Mouse (Mus musculus) forebrain, embryonic 11.5 days (tissue): ENCODE measurements at regions not wholly inside any gene's neighbourhood (a gene's known extent, or its start where the extent isn't known, plus 50 kb on each side); places are given as distances from the start of the nearest gene placed in this dataset.
A peak's percentile ranks its signal among the peaks of the same experiment; 100 is the strongest.

ENCODE experiments used
- ATAC-seq: fragments of 200-750 bp; cut with Nextera tagmentation; replicated peaks from 2 replicates; pipeline ENCODE4 v1.8.0; 2017; ENCODE audit warnings: moderate TSS enrichment; ENCODE audit not compliant: low FRiP score
- DNase-seq: peaks from one replicate; pipeline ENCODE4 v3.0.0-alpha.2; 2017; ENCODE audit warnings: low spot score
- H3K27ac ChIP-seq: fragments of 300-500 bp; sonication (generic); 2 replicates; pipeline ENCODE4 v1.5.1; 2014; ENCODE audit warnings: low read depth, low read length
- H3K27me3 ChIP-seq: fragments of 300-500 bp; sonication (generic); 2 replicates; pipeline ENCODE4 v1.6.1; 2014; ENCODE audit warnings: mild to moderate bottlenecking, low read length, mixed read lengths; ENCODE audit not compliant: control insufficient read depth, insufficient read depth
- H3K36me3 ChIP-seq: fragments of 300-500 bp; sonication (generic); 2 replicates; pipeline ENCODE4 v1.6.1; 2014; ENCODE audit warnings: mild to moderate bottlenecking, low read length, moderate library complexity, mixed read lengths; ENCODE audit not compliant: control insufficient read depth, insufficient read depth
- H3K4me1 ChIP-seq: fragments of 300-500 bp; sonication (generic); replicated peaks from 2 replicates; pipeline ENCODE4 v1.6.1; 2014; ENCODE audit warnings: low read length, mixed read lengths; ENCODE audit not compliant: control insufficient read depth, insufficient read depth
- H3K4me2 ChIP-seq: fragments of 300-500 bp; sonication (generic); 2 replicates; pipeline ENCODE4 v1.6.1; 2014; ENCODE audit warnings: low read depth, mild to moderate bottlenecking, low read length, moderate library complexity, mixed read lengths; ENCODE audit not compliant: severe bottlenecking
- H3K4me3 ChIP-seq: fragments of 300-500 bp; sonication (generic); 2 replicates; pipeline ENCODE4 v1.5.1; 2014; ENCODE audit warnings: low read depth, low read length
- H3K9ac ChIP-seq: fragments of 300-500 bp; sonication (generic); 2 replicates; pipeline ENCODE4 v1.6.1; 2014; ENCODE audit warnings: low read length
- H3K9me3 ChIP-seq: fragments of 300-500 bp; sonication (generic); 2 replicates; pipeline ENCODE4 v1.6.1; 2016; ENCODE audit warnings: low read length, mixed read lengths; ENCODE audit not compliant: control insufficient read depth
- whole genome bisulfite sequencing: fragments of 180-500 bp; shearing (Covaris S2); extraction: QIAGEN DNeasy Blood & Tissue Kit; methylation state at CpG from one replicate; pipeline ENCODE4 v1.1.7; 2014; 5-methylcytosine and 5-hydroxymethylcytosine counted together

GRCm38 (mm10) chr6:51185201-51185600 is 247.3 kb upstream of the Nfe2l3 start:
- Histone ChIP-seq H3K4me2 (no peak overlapping the region), H3K4me3 (no peak overlapping the region), H3K9me3 (no peaks in the 10 kb centered on the region), H3K4me1 (no peaks in the 10 kb centered on the region), H3K27ac (no peak overlapping the region), H3K36me3 (no peaks in the 10 kb centered on the region), H3K27me3 (peaks cover 73% of the 10 kb centered on the region), H3K9ac (no peak overlapping the region)
- ATAC-seq (no peak), DNase-seq (no peak)
- 25% methylated on average over 6 of the region's 6 CpGs for WGBS

- no peaks in the 10 kb centered on the region for H3K9me3 ChIP-seq
- H3K4me3 ChIP-seq, result no peak overlapping the region
- H3K4me2 ChIP-seq, result no peak overlapping the region
- no peak overlapping the region for H3K9ac ChIP-seq
- H3K27me3 ChIP-seq, result peaks cover 71% of the 10 kb centered on the region
- DNase-seq (no peak), ATAC-seq (no peak)
- WGBS, result 78% methylated on average over 3 of the region's 3 CpGs
- no peak overlapping the region for H3K27ac ChIP-seq
- H3K4me1 ChIP-seq, result no peaks in the 10 kb centered on the region; the same call in 1 of the 2 replicates
- H3K36me3 ChIP-seq, result no peaks in the 10 kb centered on the region
Observed at GRCm38 (mm10) chr6:51189173-51189572, 243.3 kb upstream of the Nfe2l3 start.

- Histone ChIP-seq H3K4me3 (no peak overlapping the region), H3K4me2 (no peak overlapping the region), H3K27me3 (peaks cover 39% of the 10 kb centered on the region), H3K9me3 (no peaks in the 10 kb centered on the region), H3K4me1 (no peaks in the 10 kb centered on the region; the same call in 1 of the 2 replicates), H3K36me3 (no peaks in the 10 kb centered on the region), H3K27ac (no peak overlapping the region), H3K9ac (no peak overlapping the region)
- 35% methylated on average over 8 of the region's 8 CpGs for WGBS
- no peak for DNase-seq
- no peak for ATAC-seq
Observed at GRCm38 (mm10) chr6:51192826-51193225, 239.6 kb upstream of the Nfe2l3 start.

- 14% methylated on average over 12 of the region's 12 CpGs for whole genome bisulfite sequencing
- no peak for DNase-seq
- ATAC-seq, result no peak
- Histone ChIP-seq H3K9me3 (no peaks in the 10 kb centered on the region), H3K27ac (no peak overlapping the region), H3K9ac (no peak overlapping the region), H3K4me1 (no peaks in the 10 kb centered on the region; the same call in 1 of the 2 replicates), H3K27me3 (peaks cover 34% of the 10 kb centered on the region), H3K4me2 (peak overlapping the region; percentile 13; the same call in 1 of the 2 replicates), H3K36me3 (no peaks in the 10 kb centered on the region), H3K4me3 (no peak overlapping the region)
Observed at GRCm38 (mm10) chr6:51193356-51193755, 239.1 kb upstream of the Nfe2l3 start.

- Histone ChIP-seq H3K9ac (no peak overlapping the region), H3K27me3 (peaks cover 21% of the 10 kb centered on the region), H3K4me1 (no peaks in the 10 kb centered on the region; the same call in 1 of the 2 replicates), H3K4me2 (no peak overlapping the region), H3K36me3 (no peaks in the 10 kb centered on the region), H3K27ac (no peak overlapping the region), H3K4me3 (no peak overlapping the region), H3K9me3 (no peaks in the 10 kb centered on the region)
- DNase-seq, result no peak
- WGBS, result 83% methylated on average over 2 of the region's 2 CpGs
- ATAC-seq, result no peak
Observed at GRCm38 (mm10) chr6:51196391-51196790, 236.1 kb upstream of the Nfe2l3 start.

GRCm38 (mm10) chr6:51197000-51197774 is 235.3 kb upstream of the Nfe2l3 start:
- peaks cover 16% of the 10 kb centered on the region for H3K27me3 ChIP-seq
- no peaks in the 10 kb centered on the region for H3K36me3 ChIP-seq
- H3K4me1 ChIP-seq, result no peaks in the 10 kb centered on the region; the same call in 1 of the 2 replicates
- DNase-seq (no peak), ATAC-seq (no peak)
- no peak overlapping the region for H3K4me2 ChIP-seq
- WGBS, result 83% methylated on average over 16 of the region's 16 CpGs
- no peak overlapping the region for H3K27ac ChIP-seq
- H3K4me3 ChIP-seq, result no peak overlapping the region
- H3K9ac ChIP-seq, result no peak overlapping the region
- no peaks in the 10 kb centered on the region for H3K9me3 ChIP-seq

GRCm38 (mm10) chr6:51200207-51200606 is 232.3 kb upstream of the Nfe2l3 start:
- WGBS, result 71% methylated on average over 5 of the region's 5 CpGs
- H3K4me3 ChIP-seq, result no peak overlapping the region
- no peak for DNase-seq
- no peak overlapping the region for H3K4me2 ChIP-seq
- no peak overlapping the region for H3K9ac ChIP-seq
- H3K9me3 ChIP-seq, result no peaks in the 10 kb centered on the region
- ATAC-seq, result no peak
- H3K27me3 ChIP-seq, result no peaks in the 10 kb centered on the region; the same call in 1 of the 2 replicates
- H3K4me1 ChIP-seq, result no peaks in the 10 kb centered on the region
- no peaks in the 10 kb centered on the region for H3K36me3 ChIP-seq
- H3K27ac ChIP-seq, result no peak overlapping the region

GRCm38 (mm10) chr6:51200837-51201236 is 231.6 kb upstream of the Nfe2l3 start:
- no peak for DNase-seq
- Histone ChIP-seq H3K4me1 (no peaks in the 10 kb centered on the region), H3K4me2 (no peak overlapping the region), H3K9me3 (no peaks in the 10 kb centered on the region), H3K27ac (no peak overlapping the region), H3K27me3 (no peaks in the 10 kb centered on the region; the same call in 1 of the 2 replicates), H3K36me3 (no peaks in the 10 kb centered on the region), H3K4me3 (no peak overlapping the region), H3K9ac (no peak overlapping the region)
- WGBS, result 90% methylated on average over 14 of the region's 14 CpGs
- ATAC-seq, result no peak

GRCm38 (mm10) chr6:51204306-51204705 is 228.2 kb upstream of the Nfe2l3 start:
- H3K4me1 ChIP-seq, result peaks cover 8% of the 10 kb centered on the region
- no peak for DNase-seq
- 78% methylated on average over 3 of the region's 3 CpGs for WGBS
- H3K27ac ChIP-seq, result no peak overlapping the region
- H3K36me3 ChIP-seq, result no peaks in the 10 kb centered on the region
- peaks cover 15% of the 10 kb centered on the region for H3K27me3 ChIP-seq
- H3K4me3 ChIP-seq, result no peak overlapping the region
- no peaks in the 10 kb centered on the region for H3K9me3 ChIP-seq
- no peak for ATAC-seq
- no peak overlapping the region for H3K4me2 ChIP-seq
- H3K9ac ChIP-seq, result no peak overlapping the region
